Mouse (Mus musculus): ENCODE results near the gene Commd7. TPM values are rescaled to one million over a fixed set of nuclear protein-coding genes. Genes with fewer than 3 reads are reported as not detected.

The Commd7 gene
- polyA plus RNA-seq, 1 experiment from 2014 or later = 61.5 TPM

DNA sequence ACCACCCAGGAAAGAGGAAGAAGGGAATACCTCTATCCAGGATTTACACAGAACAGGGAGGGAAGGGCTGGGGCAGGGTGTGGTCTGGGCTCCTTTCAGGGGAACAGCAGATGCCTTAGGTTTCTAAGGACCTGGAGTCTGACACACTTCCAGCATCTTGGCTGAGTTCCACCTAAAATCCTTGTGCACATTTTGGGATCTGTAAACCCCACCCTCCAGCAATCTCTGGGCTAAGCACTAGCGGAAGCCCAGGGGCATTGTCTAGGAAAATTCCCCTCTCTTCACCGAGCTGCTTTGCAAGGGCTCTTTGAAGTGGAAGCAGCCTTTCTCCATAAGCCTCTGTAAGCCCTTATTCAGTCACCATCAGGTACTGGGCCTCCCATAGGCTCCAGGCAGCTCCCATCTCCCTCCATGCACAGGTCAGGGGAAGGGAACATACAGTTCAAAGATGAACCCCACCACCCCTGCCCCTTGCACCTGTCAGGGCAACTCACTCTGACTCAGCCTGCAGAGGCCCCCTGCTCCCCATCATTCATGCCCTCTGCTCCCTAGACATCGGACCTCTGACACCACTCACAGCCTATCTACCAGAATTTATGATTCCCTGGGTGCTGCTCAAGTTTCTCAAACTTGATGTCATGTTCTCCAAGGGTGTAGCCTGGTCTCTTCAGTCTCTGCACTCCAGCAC is 19.8 kb downstream of the Commd7 start:
- peak; percentile 80 for DNase-seq (ENCODE audit: low spot score)
- Histone ChIP-seq H3K4me2 (ENCODE audit: low read depth, low read length) (no peak overlapping the region), H3K9ac (ENCODE audit: low read depth, low read length) (peak overlapping the region; percentile 40; the same call in 1 of the 2 replicates), H3K27ac (replicated peaks; ENCODE audit: low read depth, low read length) (no peak overlapping the region; the same call in 1 of the 2 replicates), H3K9me3 (ENCODE audit: control insufficient read depth, low read length) (no peaks in the 10 kb centered on the region), H3K27me3 (replicated peaks; ENCODE audit: control insufficient read depth, insufficient read depth, low read length) (no peaks in the 10 kb centered on the region), H3K36me3 (ENCODE audit: control insufficient read depth, insufficient read depth, low read length) (peaks cover 7% of the 10 kb centered on the region; the same call in 1 of the 2 replicates), H3K4me3 (ENCODE audit: low read depth, low read length) (no peak overlapping the region), H3K4me1 (ENCODE audit: control insufficient read depth, insufficient read depth, low read length) (peaks cover 13% of the 10 kb centered on the region)
- ATAC-seq (ENCODE audit: low read depth) = 0 out of 2 replicates have a peak, but pooled peaks have one; percentile 31
- WGBS = 35% methylated on average over 3 of the region's 3 CpGs

DNA sequence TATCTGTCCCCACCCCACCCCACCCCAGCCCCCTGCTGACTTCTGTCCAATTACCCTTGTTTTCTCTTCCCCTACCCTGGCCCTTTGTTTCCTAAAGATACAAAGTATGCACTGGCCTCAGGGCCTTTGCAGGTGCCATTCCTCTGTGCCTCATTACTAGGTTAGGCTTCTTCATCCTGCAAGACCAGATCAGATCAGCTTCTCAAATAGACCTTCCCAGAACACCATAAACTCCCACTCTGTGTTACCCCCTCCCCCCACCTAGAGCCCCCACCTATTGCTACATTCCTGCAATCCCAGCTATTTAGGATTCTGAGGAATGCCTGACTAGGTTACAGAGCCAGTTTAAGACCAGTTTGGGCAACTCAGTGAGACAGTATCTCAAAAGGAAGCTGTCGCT is 20.8 kb downstream of the Commd7 start:
- no peak overlapping the region for H3K4me3 ChIP-seq (ENCODE audit: low read depth, low read length)
- H3K4me1 ChIP-seq (ENCODE audit: control insufficient read depth, insufficient read depth, low read length) = peaks cover 13% of the 10 kb centered on the region
- no peaks in the 10 kb centered on the region for H3K9me3 ChIP-seq (ENCODE audit: control insufficient read depth, low read length)
- no peaks in the 10 kb centered on the region for H3K27me3 ChIP-seq (replicated peaks; ENCODE audit: control insufficient read depth, insufficient read depth, low read length)
- ATAC-seq (ENCODE audit: low read depth) (no peak), DNase-seq (ENCODE audit: low spot score) (no peak)
- WGBS = 91% methylated on average over 1 of the region's 1 CpGs
- H3K36me3 ChIP-seq (ENCODE audit: control insufficient read depth, insufficient read depth, low read length) = peaks cover under 1% of the 10 kb centered on the region; the same call in 1 of the 2 replicates
- no peak overlapping the region for H3K9ac ChIP-seq (ENCODE audit: low read depth, low read length)
- no peak overlapping the region for H3K27ac ChIP-seq (replicated peaks; ENCODE audit: low read depth, low read length)
- H3K4me2 ChIP-seq (ENCODE audit: low read depth, low read length) = no peak overlapping the region

DNA sequence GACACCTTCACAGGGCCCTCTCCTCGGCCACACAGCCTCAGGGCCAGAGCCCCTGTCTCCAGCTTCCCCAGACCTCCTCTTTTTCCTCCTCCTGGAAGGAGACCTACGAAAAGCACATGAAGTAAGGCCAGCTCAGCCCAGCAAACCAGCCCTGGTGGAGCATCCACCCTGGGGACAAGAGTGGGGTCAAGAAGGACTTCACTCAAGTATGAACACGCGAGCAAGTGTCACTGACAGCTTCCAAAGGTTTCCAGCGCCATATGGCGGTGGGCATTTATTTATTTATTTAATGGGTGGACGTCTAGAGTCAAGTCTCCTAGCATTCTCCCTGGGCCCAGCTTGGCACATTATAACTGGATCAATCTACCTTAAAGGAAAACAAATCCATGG is 21.3 kb downstream of the Commd7 start:
- DNase-seq (ENCODE audit: low spot score) (no peak), ATAC-seq (ENCODE audit: low read depth) (no peak)
- Histone ChIP-seq H3K4me1 (ENCODE audit: control insufficient read depth, insufficient read depth, low read length) (peaks cover 13% of the 10 kb centered on the region), H3K36me3 (ENCODE audit: control insufficient read depth, insufficient read depth, low read length) (no peaks in the 10 kb centered on the region), H3K4me2 (ENCODE audit: low read depth, low read length) (no peak overlapping the region), H3K4me3 (ENCODE audit: low read depth, low read length) (no peak overlapping the region), H3K27me3 (replicated peaks; ENCODE audit: control insufficient read depth, insufficient read depth, low read length) (no peaks in the 10 kb centered on the region), H3K9me3 (ENCODE audit: control insufficient read depth, low read length) (no peaks in the 10 kb centered on the region), H3K27ac (replicated peaks; ENCODE audit: low read depth, low read length) (peak overlapping the region; percentile 83), H3K9ac (ENCODE audit: low read depth, low read length) (peak overlapping the region; percentile 54)
- WGBS = 61% methylated on average over 7 of the region's 7 CpGs

- DNase-seq (ENCODE audit: low spot score) = peak; percentile 62
- Histone ChIP-seq H3K9ac (ENCODE audit: low read depth, low read length) (peak overlapping the region; percentile 54), H3K4me2 (ENCODE audit: low read depth, low read length) (peak overlapping the region; percentile 0; the same call in 1 of the 2 replicates), H3K4me1 (ENCODE audit: control insufficient read depth, insufficient read depth, low read length) (peaks cover 13% of the 10 kb centered on the region), H3K27me3 (replicated peaks; ENCODE audit: control insufficient read depth, insufficient read depth, low read length) (no peaks in the 10 kb centered on the region), H3K4me3 (ENCODE audit: low read depth, low read length) (no peak overlapping the region), H3K36me3 (ENCODE audit: control insufficient read depth, insufficient read depth, low read length) (no peaks in the 10 kb centered on the region), H3K9me3 (ENCODE audit: control insufficient read depth, low read length) (no peaks in the 10 kb centered on the region), H3K27ac (replicated peaks; ENCODE audit: low read depth, low read length) (peak overlapping the region; percentile 83)
- ATAC-seq (ENCODE audit: low read depth) = peak; percentile 20; the same call in 1 of the 2 replicates
- 18% methylated on average over 13 of the region's 14 CpGs for WGBS
Observed at GRCm38 (mm10) chr2:153610426-153611240, 21.9 kb downstream of the Commd7 start.

DNA sequence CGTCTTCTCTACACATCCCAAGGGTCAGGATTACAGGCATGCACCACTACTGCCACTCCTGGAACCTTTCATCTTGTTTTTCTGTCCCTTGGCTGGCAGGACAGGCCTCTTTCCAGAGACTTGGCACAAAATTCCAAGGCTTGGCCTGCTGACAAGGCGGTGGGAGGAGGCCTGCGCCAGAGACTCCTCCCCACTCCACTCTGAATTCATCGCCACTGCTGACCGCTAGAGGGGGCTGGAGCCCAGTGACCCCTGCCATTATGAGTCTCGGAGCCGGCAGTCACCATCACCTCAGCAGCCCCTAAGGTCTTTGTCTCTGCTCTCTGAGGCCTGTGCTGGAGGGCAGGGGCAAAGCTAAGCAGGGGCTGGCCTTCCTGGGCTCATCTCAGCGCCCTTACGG is 23.0 kb downstream of the Commd7 start:
- ATAC-seq (ENCODE audit: low read depth) (peak; percentile 78), DNase-seq (ENCODE audit: low spot score) (peak; percentile 80)
- Histone ChIP-seq H3K36me3 (ENCODE audit: control insufficient read depth, insufficient read depth, low read length) (no peaks in the 10 kb centered on the region), H3K27me3 (replicated peaks; ENCODE audit: control insufficient read depth, insufficient read depth, low read length) (no peaks in the 10 kb centered on the region), H3K4me3 (ENCODE audit: low read depth, low read length) (no peak overlapping the region), H3K4me2 (ENCODE audit: low read depth, low read length) (no peak overlapping the region), H3K4me1 (ENCODE audit: control insufficient read depth, insufficient read depth, low read length) (peaks cover 13% of the 10 kb centered on the region), H3K9me3 (ENCODE audit: control insufficient read depth, low read length) (no peaks in the 10 kb centered on the region), H3K27ac (replicated peaks; ENCODE audit: low read depth, low read length) (no peak overlapping the region), H3K9ac (ENCODE audit: low read depth, low read length) (no peak overlapping the region)
- WGBS = 6% methylated on average over 8 of the region's 9 CpGs

DNA sequence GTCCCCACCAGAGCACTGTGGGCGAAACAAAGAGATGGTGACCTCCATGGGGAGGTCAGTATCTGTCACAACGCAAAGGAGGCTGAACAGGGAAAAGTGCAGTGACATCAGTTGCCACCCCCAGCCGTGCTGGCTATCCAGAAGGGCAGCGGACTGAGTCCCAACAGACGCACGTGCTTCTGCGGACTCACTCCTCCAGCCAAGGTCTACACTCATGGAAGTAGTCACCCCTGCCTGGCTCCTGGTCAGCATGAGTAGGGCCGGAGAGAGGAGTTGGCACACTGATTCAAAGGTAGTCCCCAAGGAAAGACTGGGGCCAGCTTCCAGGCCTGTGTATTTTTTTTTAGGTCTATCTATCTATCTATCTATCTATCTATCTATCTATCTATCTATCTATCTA is 23.5 kb downstream of the Commd7 start:
- peaks cover 13% of the 10 kb centered on the region for H3K4me1 ChIP-seq (ENCODE audit: control insufficient read depth, insufficient read depth, low read length)
- H3K4me2 ChIP-seq (ENCODE audit: low read depth, low read length) = no peak overlapping the region
- H3K4me3 ChIP-seq (ENCODE audit: low read depth, low read length) = no peak overlapping the region
- no peak overlapping the region for H3K27ac ChIP-seq (replicated peaks; ENCODE audit: low read depth, low read length)
- H3K9me3 ChIP-seq (ENCODE audit: control insufficient read depth, low read length) = no peaks in the 10 kb centered on the region
- no peak overlapping the region for H3K9ac ChIP-seq (ENCODE audit: low read depth, low read length)
- ATAC-seq (ENCODE audit: low read depth) (no peak), DNase-seq (ENCODE audit: low spot score) (no peak)
- no peaks in the 10 kb centered on the region for H3K27me3 ChIP-seq (replicated peaks; ENCODE audit: control insufficient read depth, insufficient read depth, low read length)
- 71% methylated on average over 7 of the region's 8 CpGs for WGBS
- H3K36me3 ChIP-seq (ENCODE audit: control insufficient read depth, insufficient read depth, low read length) = no peaks in the 10 kb centered on the region

GRCm38 (mm10) chr2:153607870-153608515 is 24.6 kb downstream of the Commd7 start:
- Histone ChIP-seq H3K27me3 (replicated peaks; ENCODE audit: control insufficient read depth, insufficient read depth, low read length) (no peaks in the 10 kb centered on the region), H3K4me1 (ENCODE audit: control insufficient read depth, insufficient read depth, low read length) (peaks cover 13% of the 10 kb centered on the region), H3K36me3 (ENCODE audit: control insufficient read depth, insufficient read depth, low read length) (no peaks in the 10 kb centered on the region), H3K4me2 (ENCODE audit: low read depth, low read length) (no peak overlapping the region), H3K27ac (replicated peaks; ENCODE audit: low read depth, low read length) (no peak overlapping the region), H3K4me3 (ENCODE audit: low read depth, low read length) (no peak overlapping the region), H3K9ac (ENCODE audit: low read depth, low read length) (no peak overlapping the region), H3K9me3 (ENCODE audit: control insufficient read depth, low read length) (no peaks in the 10 kb centered on the region)
- ATAC-seq (ENCODE audit: low read depth) = no peak
- no peak for DNase-seq (ENCODE audit: low spot score)
- 78% methylated on average over 13 of the region's 13 CpGs for WGBS

GRCm38 (mm10) chr2:153606421-153606820 is 26.2 kb downstream of the Commd7 start:
- no peak overlapping the region for H3K27ac ChIP-seq (replicated peaks; ENCODE audit: low read depth, low read length)
- DNase-seq (ENCODE audit: low spot score) = no peak
- H3K9ac ChIP-seq (ENCODE audit: low read depth, low read length) = no peak overlapping the region
- H3K36me3 ChIP-seq (ENCODE audit: control insufficient read depth, insufficient read depth, low read length) = no peaks in the 10 kb centered on the region
- H3K4me2 ChIP-seq (ENCODE audit: low read depth, low read length) = no peak overlapping the region
- H3K4me3 ChIP-seq (ENCODE audit: low read depth, low read length) = no peak overlapping the region
- H3K27me3 ChIP-seq (replicated peaks; ENCODE audit: control insufficient read depth, insufficient read depth, low read length) = no peaks in the 10 kb centered on the region
- H3K9me3 ChIP-seq (ENCODE audit: control insufficient read depth, low read length) = no peaks in the 10 kb centered on the region
- peaks cover 8% of the 10 kb centered on the region; the same call in 1 of the 2 replicates for H3K4me1 ChIP-seq (ENCODE audit: control insufficient read depth, insufficient read depth, low read length)
- no peak for ATAC-seq (ENCODE audit: low read depth)
- 80% methylated on average over 3 of the region's 3 CpGs for WGBS
